Mouse (Mus musculus): ENCODE data around the gene Arhgef26.

The Arhgef26 gene

GRCm38 (mm10) chr3:62338044-62338443, at the start of gene Arhgef26:
Gene Arhgef26 (plus strand): TSS chr3:62338344.
- DNase-seq (ENCODE audit: low read depth, low spot score): no peak
- H3K36me3 ChIP-seq (ENCODE audit: control insufficient read depth, insufficient read depth, low read length, poor library complexity, severe bottlenecking): no peaks in the 10 kb centered on the region
- no peaks in the 10 kb centered on the region; the same call in 1 of the 2 replicates for H3K27me3 ChIP-seq (ENCODE audit: control insufficient read depth, insufficient read depth, low read length, poor library complexity, severe bottlenecking)

GRCm38 (mm10) chr3:62310493-62310892, 27.7 kb upstream of the Arhgef26 start:
- H3K36me3 ChIP-seq (ENCODE audit: control insufficient read depth, insufficient read depth, low read length, poor library complexity, severe bottlenecking): no peaks in the 10 kb centered on the region
- H3K27me3 ChIP-seq (ENCODE audit: control insufficient read depth, insufficient read depth, low read length, poor library complexity, severe bottlenecking): no peaks in the 10 kb centered on the region
- DNase-seq (ENCODE audit: low read depth, low spot score): no peak

- no peak for DNase-seq (ENCODE audit: low read depth, low spot score)
- Histone ChIP-seq H3K36me3 (ENCODE audit: control insufficient read depth, insufficient read depth, low read length, poor library complexity, severe bottlenecking) (no peaks in the 10 kb centered on the region), H3K27me3 (ENCODE audit: control insufficient read depth, insufficient read depth, low read length, poor library complexity, severe bottlenecking) (no peaks in the 10 kb centered on the region)
These were observed 26.9 kb upstream of the Arhgef26 start for GRCm38 (mm10) chr3:62311224-62311623.

GRCm38 (mm10) chr3:62324708-62325107, 13.4 kb upstream of the Arhgef26 start:
- H3K36me3 ChIP-seq (ENCODE audit: control insufficient read depth, insufficient read depth, low read length, poor library complexity, severe bottlenecking): no peaks in the 10 kb centered on the region
- no peak for DNase-seq (ENCODE audit: low read depth, low spot score)
- no peaks in the 10 kb centered on the region for H3K27me3 ChIP-seq (ENCODE audit: control insufficient read depth, insufficient read depth, low read length, poor library complexity, severe bottlenecking)

GRCm38 (mm10) chr3:62327903-62328302, 10.2 kb upstream of the Arhgef26 start:
- no peak for DNase-seq (ENCODE audit: low read depth, low spot score)
- Histone ChIP-seq H3K27me3 (ENCODE audit: control insufficient read depth, insufficient read depth, low read length, poor library complexity, severe bottlenecking) (no peaks in the 10 kb centered on the region), H3K36me3 (ENCODE audit: control insufficient read depth, insufficient read depth, low read length, poor library complexity, severe bottlenecking) (no peaks in the 10 kb centered on the region)

- DNase-seq (ENCODE audit: low read depth, low spot score): no peak
- Histone ChIP-seq H3K36me3 (ENCODE audit: control insufficient read depth, insufficient read depth, low read length, poor library complexity, severe bottlenecking) (no peaks in the 10 kb centered on the region), H3K27me3 (ENCODE audit: control insufficient read depth, insufficient read depth, low read length, poor library complexity, severe bottlenecking) (no peaks in the 10 kb centered on the region; the same call in 1 of the 2 replicates)
These were observed 313 bp downstream of the Arhgef26 start for GRCm38 (mm10) chr3:62338461-62338853.

- H3K27me3 ChIP-seq (ENCODE audit: control insufficient read depth, insufficient read depth, low read length, poor library complexity, severe bottlenecking): no peaks in the 10 kb centered on the region; the same call in 1 of the 2 replicates
- H3K36me3 ChIP-seq (ENCODE audit: control insufficient read depth, insufficient read depth, low read length, poor library complexity, severe bottlenecking): no peaks in the 10 kb centered on the region
- no peak for DNase-seq (ENCODE audit: low read depth, low spot score)
These were observed 841 bp downstream of the Arhgef26 start for GRCm38 (mm10) chr3:62338854-62339515.

GRCm38 (mm10) chr3:62339516-62340051, 1.4 kb downstream of the Arhgef26 start:
- DNase-seq (ENCODE audit: low read depth, low spot score): no peak

GRCm38 (mm10) chr3:62340154-62340760, 2.1 kb downstream of the Arhgef26 start:
- no peak for DNase-seq (ENCODE audit: low read depth, low spot score)
- H3K27me3 ChIP-seq (ENCODE audit: control insufficient read depth, insufficient read depth, low read length, poor library complexity, severe bottlenecking): no peaks in the 10 kb centered on the region; the same call in 1 of the 2 replicates
- H3K36me3 ChIP-seq (ENCODE audit: control insufficient read depth, insufficient read depth, low read length, poor library complexity, severe bottlenecking): no peaks in the 10 kb centered on the region

More at GRCm38 (mm10) chr3:62339516-62340051, 1.4 kb downstream of the Arhgef26 start:
- Histone ChIP-seq H3K36me3 (ENCODE audit: control insufficient read depth, insufficient read depth, low read length, poor library complexity, severe bottlenecking) (no peaks in the 10 kb centered on the region), H3K27me3 (ENCODE audit: control insufficient read depth, insufficient read depth, low read length, poor library complexity, severe bottlenecking) (no peaks in the 10 kb centered on the region; the same call in 1 of the 2 replicates)

GRCm38 (mm10) chr3:62340861-62341260, 2.7 kb downstream of the Arhgef26 start:
- Histone ChIP-seq H3K36me3 (ENCODE audit: control insufficient read depth, insufficient read depth, low read length, poor library complexity, severe bottlenecking) (no peaks in the 10 kb centered on the region), H3K27me3 (ENCODE audit: control insufficient read depth, insufficient read depth, low read length, poor library complexity, severe bottlenecking) (no peaks in the 10 kb centered on the region; the same call in 1 of the 2 replicates)
- DNase-seq (ENCODE audit: low read depth, low spot score): no peak

- no peak for DNase-seq (ENCODE audit: low read depth, low spot score)
- Histone ChIP-seq H3K27me3 (ENCODE audit: control insufficient read depth, insufficient read depth, low read length, poor library complexity, severe bottlenecking) (no peaks in the 10 kb centered on the region; the same call in 1 of the 2 replicates), H3K36me3 (ENCODE audit: control insufficient read depth, insufficient read depth, low read length, poor library complexity, severe bottlenecking) (no peaks in the 10 kb centered on the region)
These were observed 3.5 kb downstream of the Arhgef26 start for GRCm38 (mm10) chr3:62341496-62342205.

GRCm38 (mm10) chr3:62348514-62349217, 10.5 kb downstream of the Arhgef26 start:
- no peaks in the 10 kb centered on the region for H3K27me3 ChIP-seq (ENCODE audit: control insufficient read depth, insufficient read depth, low read length, poor library complexity, severe bottlenecking)
- no peak for DNase-seq (ENCODE audit: low read depth, low spot score)
- no peaks in the 10 kb centered on the region for H3K36me3 ChIP-seq (ENCODE audit: control insufficient read depth, insufficient read depth, low read length, poor library complexity, severe bottlenecking)

GRCm38 (mm10) chr3:62349218-62349897, 11.2 kb downstream of the Arhgef26 start:
- Histone ChIP-seq H3K36me3 (ENCODE audit: control insufficient read depth, insufficient read depth, low read length, poor library complexity, severe bottlenecking) (no peaks in the 10 kb centered on the region), H3K27me3 (ENCODE audit: control insufficient read depth, insufficient read depth, low read length, poor library complexity, severe bottlenecking) (no peaks in the 10 kb centered on the region)
- DNase-seq (ENCODE audit: low read depth, low spot score): no peak

GRCm38 (mm10) chr3:62352071-62352470, 13.9 kb downstream of the Arhgef26 start:
- no peak for DNase-seq (ENCODE audit: low read depth, low spot score)
- H3K36me3 ChIP-seq (ENCODE audit: control insufficient read depth, insufficient read depth, low read length, poor library complexity, severe bottlenecking): no peaks in the 10 kb centered on the region
- H3K27me3 ChIP-seq (ENCODE audit: control insufficient read depth, insufficient read depth, low read length, poor library complexity, severe bottlenecking): no peaks in the 10 kb centered on the region
